Mouse (Mus musculus) midbrain, embryonic 10.5 days (tissue): Measurements from ENCODE around the gene Tns1. TPM values are rescaled to one million over a fixed set of nuclear protein-coding genes. Genes with fewer than 3 reads are reported as not detected.

ENCODE experiments used
- DNase-seq: peaks from one replicate; pipeline ENCODE4 v3.0.0-alpha.2; 2017; ENCODE audit warnings: low spot score
- H3K27ac ChIP-seq: fragments of 300-500 bp; sonication (generic); replicated peaks from 2 replicates; pipeline ENCODE4 v1.5.1; 2016; ENCODE audit warnings: mild to moderate bottlenecking
- H3K27me3 ChIP-seq: fragments of 300-500 bp; sonication (generic); 2 replicates; pipeline ENCODE4 v1.6.1; 2016; ENCODE audit warnings: low read depth, mild to moderate bottlenecking; ENCODE audit not compliant: poor library complexity, severe bottlenecking
- H3K36me3 ChIP-seq: fragments of 300-500 bp; sonication (generic); 2 replicates; pipeline ENCODE4 v1.6.1; 2016; ENCODE audit warnings: mild to moderate bottlenecking, moderate library complexity
- H3K4me1 ChIP-seq: fragments of 300-500 bp; sonication (generic); 2 replicates; pipeline ENCODE4 v1.6.1; 2016
- H3K4me3 ChIP-seq: fragments of 300-500 bp; sonication (generic); 2 replicates; pipeline ENCODE4 v1.5.1; 2016; ENCODE audit warnings: mild to moderate bottlenecking, moderate library complexity
- H3K9me3 ChIP-seq: fragments of 300-500 bp; sonication (generic); replicated peaks from 2 replicates; pipeline ENCODE4 v1.6.1; 2016; ENCODE audit warnings: mild to moderate bottlenecking
- whole genome bisulfite sequencing: fragments of 180-500 bp; shearing (Covaris S2); methylation state at CpG from one replicate; pipeline ENCODE4 v1.1.7; 2016; 5-methylcytosine and 5-hydroxymethylcytosine counted together
- polyA plus RNA-seq: library from polyadenylated mRNA; unstranded; fragments of >200 nt; fragmentation: Nextera tagmentation; extraction: Ambion mirVana; gene quantifications from 2 replicates; pipeline ENCODE4 v1.2.1, GENCODE M21; 2016

Gene Tns1
- polyA plus RNA-seq, 1 experiment from 2014 or later, result 10.3 TPM

DNA sequence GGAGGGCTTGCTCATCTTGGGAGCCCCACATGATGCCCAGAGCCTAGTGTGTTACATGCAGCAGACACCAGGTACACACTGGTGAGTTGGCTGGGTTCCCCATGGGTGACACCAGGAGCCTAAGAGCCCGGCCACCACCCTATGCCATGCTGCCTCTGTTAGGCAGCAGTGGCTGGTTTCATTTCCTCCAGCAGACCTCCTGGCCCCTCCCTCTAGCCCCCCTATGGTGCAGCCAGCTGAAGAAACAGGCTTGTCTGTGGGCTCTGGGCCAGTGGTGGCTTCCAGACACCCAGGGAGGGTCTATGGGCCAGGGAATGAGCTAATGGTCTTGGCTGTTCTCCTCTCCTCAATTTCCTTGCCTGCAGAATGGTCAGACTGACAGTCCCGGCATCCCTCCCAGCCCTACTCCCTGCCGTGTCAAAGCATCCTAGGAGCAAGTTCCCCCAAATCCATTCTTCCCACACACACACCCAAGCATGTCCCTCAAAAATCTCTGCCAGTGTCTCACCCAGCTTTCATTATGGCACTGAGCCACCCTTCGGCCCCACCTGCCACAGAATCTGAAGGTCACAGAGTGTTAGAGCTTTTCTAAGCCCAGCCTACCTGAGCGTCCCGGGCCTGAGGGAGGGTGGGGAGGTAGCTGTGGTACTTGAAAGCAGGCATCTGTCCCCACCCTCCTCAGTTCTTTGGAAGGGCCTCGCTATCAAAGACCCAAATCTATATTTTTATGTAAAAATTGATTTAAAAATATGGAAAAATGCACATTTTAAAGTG lies 29.6 kb downstream of the Tns1 start:
- peaks cover 65% of the 10 kb centered on the region for H3K4me1 ChIP-seq
- peak overlapping the region; percentile 43; the same call in 1 of the 2 replicates for H3K27ac ChIP-seq
- H3K27me3 ChIP-seq, result peaks cover 70% of the 10 kb centered on the region
- no peaks in the 10 kb centered on the region for H3K36me3 ChIP-seq
- no peak overlapping the region for H3K4me3 ChIP-seq
- peak; percentile 43 for DNase-seq
- WGBS, result 53% methylated on average over 7 of the region's 7 CpGs
- H3K9me3 ChIP-seq, result no peaks in the 10 kb centered on the region

DNA sequence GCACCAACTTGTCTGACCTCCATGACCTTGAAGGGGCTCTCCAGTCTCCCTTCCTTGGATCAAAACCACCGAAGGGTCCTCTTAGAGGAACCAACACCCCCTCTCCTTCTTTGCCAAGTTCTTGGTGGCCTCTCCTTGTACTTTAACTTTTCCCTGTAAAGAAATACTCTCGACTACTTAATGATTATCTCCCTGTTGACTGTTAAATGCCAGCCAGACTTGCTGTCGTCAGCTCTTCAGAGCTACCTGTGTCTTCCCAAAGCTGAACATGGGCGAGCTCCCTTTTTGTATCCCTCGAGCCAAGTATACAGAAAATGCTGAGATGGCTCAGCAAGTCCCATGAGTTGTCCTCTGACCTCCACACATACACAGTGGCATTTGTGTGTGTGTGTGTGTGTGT lies 30.8 kb downstream of the Tns1 start:
- H3K4me1 ChIP-seq, result peaks cover 55% of the 10 kb centered on the region
- WGBS, result 84% methylated on average over 5 of the region's 5 CpGs

DNA sequence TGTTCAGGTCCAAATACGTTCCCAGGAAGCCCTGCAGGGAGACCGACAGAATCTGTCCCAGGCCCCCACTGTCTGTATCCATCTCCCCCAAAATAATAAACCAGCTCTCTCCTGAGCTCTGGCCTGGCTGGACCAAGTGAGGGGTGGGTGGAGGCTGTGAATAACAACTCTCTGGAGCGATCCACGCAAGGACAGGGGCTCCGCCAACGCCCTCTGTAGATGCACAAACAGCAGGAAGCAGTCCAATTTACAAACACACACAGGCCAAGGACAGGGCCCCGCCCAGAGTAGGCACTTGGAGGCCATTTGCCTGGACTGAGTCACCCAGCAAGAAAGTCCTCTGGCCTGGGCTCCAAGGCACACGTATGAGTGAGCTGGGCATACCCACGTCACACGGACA lies 32.0 kb downstream of the Tns1 start:
- peak overlapping the region; percentile 73 for H3K27ac ChIP-seq
- no peaks in the 10 kb centered on the region for H3K9me3 ChIP-seq
- H3K36me3 ChIP-seq, result no peaks in the 10 kb centered on the region
- DNase-seq, result no peak
- H3K4me1 ChIP-seq, result peaks cover 43% of the 10 kb centered on the region
- H3K4me3 ChIP-seq, result no peak overlapping the region
- H3K27me3 ChIP-seq, result peaks cover 46% of the 10 kb centered on the region
- 60% methylated on average over 10 of the region's 10 CpGs for WGBS

More for the DNA sequence above, 30.8 kb downstream of the Tns1 start:
- peaks cover 58% of the 10 kb centered on the region for H3K27me3 ChIP-seq
- no peak for DNase-seq
- H3K9me3 ChIP-seq, result no peaks in the 10 kb centered on the region
- no peak overlapping the region for H3K27ac ChIP-seq
- H3K4me3 ChIP-seq, result no peak overlapping the region
- H3K36me3 ChIP-seq, result no peaks in the 10 kb centered on the region

DNA sequence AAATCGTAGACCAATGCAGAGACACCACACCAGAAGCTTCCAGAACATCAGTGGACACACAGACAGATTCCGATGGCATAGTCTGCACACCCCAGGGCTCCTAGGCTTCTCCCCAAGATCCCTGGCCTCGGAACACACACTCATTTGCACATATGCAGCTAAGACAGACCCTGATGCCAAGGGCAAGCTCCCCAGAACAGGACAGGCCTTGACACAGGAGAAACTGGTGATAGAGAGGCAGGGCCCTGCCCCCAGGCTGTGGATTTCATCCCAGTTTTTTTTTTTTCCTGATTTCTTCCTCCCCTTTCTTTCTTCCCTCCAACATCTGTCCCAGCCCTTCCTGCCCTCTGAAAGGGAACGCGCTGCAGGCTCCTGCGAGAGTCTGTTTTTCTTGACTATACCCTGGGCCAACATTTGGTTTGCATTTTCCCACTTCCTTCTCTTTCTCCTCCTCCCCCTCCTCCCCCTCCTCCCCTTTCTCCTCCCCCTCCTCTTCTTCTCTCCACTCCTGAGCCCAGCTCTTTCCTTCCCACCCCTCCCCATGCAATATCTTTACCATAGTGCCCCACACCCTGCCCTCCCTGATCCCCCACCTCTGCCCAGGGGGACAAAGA lies 32.5 kb downstream of the Tns1 start:
- WGBS, result 56% methylated on average over 6 of the region's 6 CpGs
- H3K36me3 ChIP-seq, result no peaks in the 10 kb centered on the region
- H3K27me3 ChIP-seq, result peaks cover 40% of the 10 kb centered on the region
- DNase-seq, result peak; percentile 33
- H3K4me3 ChIP-seq, result no peak overlapping the region
- no peaks in the 10 kb centered on the region for H3K9me3 ChIP-seq
- H3K27ac ChIP-seq, result peak overlapping the region; percentile 73
- peaks cover 42% of the 10 kb centered on the region for H3K4me1 ChIP-seq

DNA sequence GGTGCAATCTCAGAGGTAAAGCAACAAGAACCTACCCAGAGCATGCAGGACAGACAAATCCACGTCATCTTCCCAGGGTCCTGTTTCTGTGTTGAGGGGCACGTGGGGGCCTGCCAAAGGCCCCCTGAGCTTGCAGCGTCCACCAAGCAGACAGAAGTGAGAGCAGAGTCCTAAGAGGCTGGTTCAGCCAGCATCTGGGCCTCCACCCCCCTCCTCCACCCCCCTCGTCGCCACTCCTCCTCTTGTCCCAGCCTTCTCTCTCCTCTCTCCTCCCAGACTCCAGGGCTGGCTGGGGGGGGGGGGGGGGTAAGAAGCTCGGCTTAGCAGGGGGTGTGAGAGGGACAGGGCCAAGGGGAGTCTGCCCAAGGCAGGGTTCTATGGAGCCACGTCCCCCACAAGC lies 33.1 kb downstream of the Tns1 start:
- DNase-seq, result no peak
- peaks cover 41% of the 10 kb centered on the region for H3K4me1 ChIP-seq
- peak overlapping the region; percentile 73 for H3K27ac ChIP-seq
- H3K4me3 ChIP-seq, result peak overlapping the region; percentile 31
- H3K27me3 ChIP-seq, result peaks cover 35% of the 10 kb centered on the region
- no peaks in the 10 kb centered on the region for H3K9me3 ChIP-seq
- H3K36me3 ChIP-seq, result no peaks in the 10 kb centered on the region
- WGBS, result 19% methylated on average over 6 of the region's 7 CpGs

DNA sequence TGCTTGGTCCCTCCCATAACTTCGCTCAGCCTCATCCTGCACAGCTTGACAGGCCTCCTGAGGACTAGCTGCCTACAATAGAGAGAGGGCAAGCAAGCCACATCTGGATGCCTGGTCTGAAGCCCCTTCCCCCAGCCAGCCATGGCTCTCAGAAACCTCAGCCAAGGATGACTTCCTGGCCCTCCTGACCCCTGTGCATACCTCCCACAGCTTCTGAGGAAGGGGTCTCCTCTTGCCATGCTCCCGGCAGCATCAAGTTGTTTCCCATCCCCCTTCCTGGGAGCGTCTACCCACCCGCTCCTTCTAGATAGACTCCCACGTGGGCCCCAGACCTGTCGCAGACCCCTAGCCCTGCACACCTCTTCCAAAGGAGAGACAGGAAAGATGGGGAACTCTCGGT lies 33.9 kb downstream of the Tns1 start:
- H3K4me1 ChIP-seq, result peaks cover 36% of the 10 kb centered on the region
- H3K9me3 ChIP-seq, result no peaks in the 10 kb centered on the region
- WGBS, result 50% methylated on average over 7 of the region's 7 CpGs
- no peak for DNase-seq
- H3K27me3 ChIP-seq, result peaks cover 26% of the 10 kb centered on the region
- H3K4me3 ChIP-seq, result peak overlapping the region; percentile 31
- H3K36me3 ChIP-seq, result no peaks in the 10 kb centered on the region
- H3K27ac ChIP-seq, result peak overlapping the region; percentile 73

DNA sequence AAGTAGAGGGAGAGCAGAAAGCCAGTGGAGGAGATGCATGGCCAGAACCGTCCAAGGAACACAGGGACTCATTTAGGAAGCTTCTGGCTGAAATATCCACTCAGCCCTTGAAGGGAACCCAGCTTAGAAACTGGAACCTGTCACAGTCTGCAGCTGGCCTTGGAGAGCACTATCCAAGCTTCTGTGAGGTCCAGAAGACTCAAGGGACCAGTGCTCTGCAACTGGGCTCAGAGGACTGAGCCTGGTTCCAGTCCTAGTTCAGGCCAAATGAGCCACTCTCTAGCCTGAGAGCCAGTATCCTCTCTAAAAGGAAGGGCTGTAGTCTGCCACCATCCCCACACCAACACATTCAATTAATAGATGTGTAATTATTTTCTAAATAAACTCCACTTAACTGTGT lies 35.7 kb downstream of the Tns1 start:
- DNase-seq, result no peak
- 79% methylated on average over 1 of the region's 1 CpGs for WGBS
- H3K9me3 ChIP-seq, result no peaks in the 10 kb centered on the region
- no peak overlapping the region for H3K27ac ChIP-seq
- H3K4me1 ChIP-seq, result peaks cover 50% of the 10 kb centered on the region
- H3K27me3 ChIP-seq, result peaks cover 23% of the 10 kb centered on the region
- H3K4me3 ChIP-seq, result no peak overlapping the region
- H3K36me3 ChIP-seq, result no peaks in the 10 kb centered on the region

DNA sequence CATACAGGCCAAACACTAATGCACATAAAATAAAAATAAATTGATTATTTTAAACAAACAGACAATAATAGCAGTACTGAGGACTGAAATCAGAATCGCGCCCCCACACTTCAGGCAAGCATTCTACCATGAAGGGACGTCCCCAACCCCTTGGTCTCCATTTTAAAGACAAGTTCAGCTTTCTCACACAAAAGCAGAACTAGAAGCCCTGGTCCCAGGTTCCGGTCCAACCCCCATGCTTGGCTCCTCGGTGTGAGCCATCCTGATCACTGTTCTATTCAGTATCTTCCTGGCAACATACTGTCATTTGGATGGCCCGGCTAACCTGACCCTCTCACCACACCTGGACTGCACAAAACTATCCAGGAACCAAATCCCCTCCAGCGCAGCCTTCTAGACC lies 38.7 kb downstream of the Tns1 start:
- DNase-seq, result no peak
- Histone ChIP-seq H3K9me3 (no peaks in the 10 kb centered on the region), H3K27me3 (peaks cover 18% of the 10 kb centered on the region), H3K36me3 (no peaks in the 10 kb centered on the region), H3K4me3 (no peak overlapping the region), H3K4me1 (peaks cover 51% of the 10 kb centered on the region), H3K27ac (no peak overlapping the region)
- 91% methylated on average over 7 of the region's 7 CpGs for WGBS

DNA sequence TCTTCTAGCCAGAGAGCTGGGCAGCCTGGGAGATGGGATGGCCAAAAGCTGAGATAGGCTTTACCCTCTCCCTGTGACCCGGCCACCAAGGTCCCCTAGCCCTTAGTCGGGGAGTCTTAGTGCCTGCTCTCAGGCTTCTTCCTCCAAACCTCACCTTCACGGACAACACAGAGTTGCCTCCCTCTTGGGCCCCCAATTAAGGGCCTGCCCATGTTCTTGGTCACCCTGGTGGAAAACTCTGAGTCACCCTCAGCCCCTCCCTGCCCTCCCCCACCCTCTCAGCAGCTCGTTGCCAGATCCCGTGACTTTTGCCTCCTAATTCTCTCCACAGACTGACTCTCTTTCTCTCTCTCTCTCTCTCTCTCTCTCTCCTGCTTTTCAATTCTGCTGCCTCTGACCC lies 39.5 kb downstream of the Tns1 start:
- DNase-seq, result no peak
- Histone ChIP-seq H3K9me3 (no peaks in the 10 kb centered on the region), H3K4me1 (peaks cover 43% of the 10 kb centered on the region), H3K27me3 (peaks cover 11% of the 10 kb centered on the region; the same call in 1 of the 2 replicates), H3K27ac (peak overlapping the region; percentile 65), H3K36me3 (no peaks in the 10 kb centered on the region), H3K4me3 (no peak overlapping the region)
- 50% methylated on average over 5 of the region's 5 CpGs for WGBS

DNA sequence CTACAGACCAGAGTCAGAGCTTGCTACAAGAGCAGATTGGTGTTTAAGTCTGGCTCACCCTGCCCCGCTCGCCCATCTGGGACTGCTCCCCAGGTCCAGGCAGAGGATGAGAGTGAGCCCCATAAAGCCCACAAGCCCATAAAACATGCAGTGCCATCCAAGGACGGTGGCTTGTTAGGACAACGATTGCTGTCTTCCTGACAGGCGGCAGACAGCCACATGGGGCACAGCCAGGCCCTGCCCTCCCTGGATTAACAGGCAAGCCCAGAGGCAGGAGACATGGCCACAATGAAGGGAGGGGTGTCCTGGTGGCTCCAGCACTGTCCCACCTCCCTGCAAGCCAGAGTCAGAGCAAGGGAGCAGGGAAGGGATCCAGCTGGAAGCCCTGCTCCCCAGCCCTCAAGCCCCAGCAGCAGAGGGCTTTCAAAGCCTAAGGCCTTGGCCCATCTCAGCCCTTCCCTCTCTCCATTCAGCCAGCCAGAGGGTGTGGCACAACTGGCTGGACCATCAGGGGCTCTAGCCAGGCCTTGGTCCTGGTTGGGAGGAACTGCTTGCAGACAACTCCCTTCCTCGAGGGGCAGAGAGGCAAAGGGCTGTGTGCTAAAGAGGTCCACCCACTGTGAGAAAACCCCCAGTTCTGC lies 40.1 kb downstream of the Tns1 start:
- peak overlapping the region; percentile 65 for H3K27ac ChIP-seq
- DNase-seq, result no peak
- H3K9me3 ChIP-seq, result no peaks in the 10 kb centered on the region
- no peak overlapping the region for H3K4me3 ChIP-seq
- peaks cover 11% of the 10 kb centered on the region; the same call in 1 of the 2 replicates for H3K27me3 ChIP-seq
- WGBS, result 78% methylated on average over 6 of the region's 6 CpGs
- no peaks in the 10 kb centered on the region for H3K36me3 ChIP-seq
- H3K4me1 ChIP-seq, result peaks cover 41% of the 10 kb centered on the region

DNA sequence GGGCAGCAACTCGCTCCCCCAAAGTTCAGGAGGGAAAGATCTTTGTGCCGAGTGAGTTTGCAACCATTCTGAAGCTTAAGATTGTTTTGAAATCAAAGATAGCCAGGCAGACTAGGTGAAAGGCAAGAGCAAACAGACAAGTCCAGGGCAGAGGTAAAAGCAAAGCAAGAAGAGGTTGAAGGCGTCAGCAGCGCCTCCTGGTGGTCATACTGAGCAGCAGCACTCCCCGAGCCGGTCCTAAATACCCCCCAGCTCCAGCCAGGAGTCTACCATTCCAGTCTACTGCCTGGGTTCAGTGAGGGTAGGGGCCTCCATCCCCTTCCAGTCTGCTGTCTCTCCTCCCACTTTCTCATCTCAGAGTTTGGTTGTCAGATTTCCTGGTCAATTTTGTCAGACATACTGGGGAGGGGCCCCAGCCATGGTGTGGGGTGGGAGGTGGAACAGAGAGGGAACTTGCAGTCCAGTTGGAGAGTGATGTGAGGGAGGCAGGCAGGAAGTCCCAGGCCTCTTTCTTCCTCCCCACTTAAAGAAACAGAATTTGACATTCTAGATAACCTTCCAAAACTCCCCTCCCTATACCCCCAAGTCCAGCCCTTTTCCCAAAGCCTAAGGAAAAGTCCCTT lies 41.3 kb downstream of the Tns1 start:
- Histone ChIP-seq H3K27me3 (peaks cover 11% of the 10 kb centered on the region; the same call in 1 of the 2 replicates), H3K27ac (no peak overlapping the region), H3K36me3 (no peaks in the 10 kb centered on the region), H3K4me1 (peaks cover 41% of the 10 kb centered on the region), H3K4me3 (no peak overlapping the region), H3K9me3 (no peaks in the 10 kb centered on the region)
- WGBS, result 11% methylated on average over 6 of the region's 6 CpGs
- peak; percentile 55 for DNase-seq

DNA sequence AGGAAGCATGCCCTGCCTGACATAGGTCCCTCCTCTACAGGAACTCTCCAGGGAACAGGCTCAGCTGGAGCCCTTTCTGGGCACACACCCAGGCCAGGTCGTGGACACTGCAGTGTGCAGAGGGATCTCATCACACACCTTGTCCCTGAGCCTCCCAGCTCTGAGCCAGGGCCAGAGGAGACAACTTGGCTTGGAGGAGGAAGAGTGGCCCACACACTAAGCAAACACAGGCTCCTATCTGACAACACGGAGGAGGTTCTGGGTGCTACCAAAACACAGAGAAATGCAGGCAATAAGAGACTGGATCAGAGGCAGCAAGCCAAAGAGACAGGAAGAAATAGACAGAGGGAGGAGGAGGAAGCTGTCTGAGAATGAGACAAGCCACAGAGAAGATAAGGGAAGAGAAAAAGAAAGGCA lies 42.7 kb downstream of the Tns1 start:
- H3K27ac ChIP-seq, result peak overlapping the region; percentile 52; the same call in 1 of the 2 replicates
- peaks cover 41% of the 10 kb centered on the region for H3K4me1 ChIP-seq
- no peak overlapping the region for H3K4me3 ChIP-seq
- H3K27me3 ChIP-seq, result peaks cover 11% of the 10 kb centered on the region; the same call in 1 of the 2 replicates
- no peak for DNase-seq
- WGBS, result 59% methylated on average over 2 of the region's 2 CpGs
- H3K36me3 ChIP-seq, result no peaks in the 10 kb centered on the region
- H3K9me3 ChIP-seq, result no peaks in the 10 kb centered on the region
